Mouse (Mus musculus): Measurements from ENCODE around the gene Arhgef28. TPM values are rescaled to one million over a fixed set of nuclear protein-coding genes. Genes with fewer than 3 reads are reported as not detected.

The Arhgef28 gene
- polyA plus RNA-seq, 1 experiment from 2014 or later = 10.3 TPM

GRCm38 (mm10) chr13:97900380-97900758, 305.9 kb downstream of the Arhgef28 start:
- Histone ChIP-seq H3K4me1 (ENCODE audit: control insufficient read depth, insufficient read depth, low read length) (no peaks in the 10 kb centered on the region), H3K27me3 (ENCODE audit: control insufficient read depth, insufficient read depth, low read length) (no peaks in the 10 kb centered on the region), H3K9me3 (replicated peaks; ENCODE audit: control insufficient read depth, low read length) (no peaks in the 10 kb centered on the region), H3K27ac (ENCODE audit: low read length) (no peak overlapping the region), H3K36me3 (ENCODE audit: control insufficient read depth, insufficient read depth) (no peaks in the 10 kb centered on the region), H3K4me2 (ENCODE audit: low read depth, low read length) (no peak overlapping the region), H3K4me3 (ENCODE audit: low read length) (no peak overlapping the region), H3K9ac (ENCODE audit: low read length) (no peak overlapping the region)
- WGBS = 49% methylated on average over 3 of the region's 3 CpGs
- ATAC-seq (replicated peaks; ENCODE audit: extremely low read depth, insufficient read depth, low FRiP score) = no peak

DNA sequence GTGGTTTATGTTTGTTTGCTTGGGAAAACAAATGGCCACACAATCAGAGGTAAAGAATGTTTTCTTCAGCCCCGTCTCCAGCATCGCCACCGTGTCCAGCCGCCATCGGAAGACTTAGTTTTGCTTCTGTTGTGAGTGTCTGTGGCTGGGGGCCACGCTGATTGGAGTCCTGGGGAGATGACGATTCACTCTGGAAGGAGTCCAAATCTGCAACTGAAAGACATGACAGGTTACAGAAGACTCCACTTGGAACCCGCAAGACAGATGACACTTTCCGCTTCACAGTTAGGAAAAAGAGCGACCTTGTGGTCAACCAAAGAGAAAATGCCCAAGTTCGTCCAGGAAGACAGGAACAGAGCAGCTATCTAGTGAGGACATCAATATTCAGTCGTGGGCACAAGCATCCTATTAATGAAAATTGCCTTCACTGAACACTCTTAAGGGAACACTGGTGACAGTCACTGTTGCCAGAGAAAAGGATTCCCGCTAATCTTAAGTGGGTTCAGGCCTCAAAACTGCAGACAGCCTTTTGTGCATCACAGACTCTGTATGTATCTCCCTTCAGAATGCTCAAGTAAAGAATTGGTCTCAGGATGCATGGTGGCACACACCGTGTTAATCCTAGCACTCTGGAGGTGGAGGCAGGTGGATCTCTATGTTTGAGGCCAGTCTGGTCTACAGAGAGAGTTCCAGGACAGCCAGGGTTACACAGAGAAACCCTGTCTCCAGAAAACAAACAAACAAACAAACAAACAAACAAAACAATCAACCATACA, 306.4 kb downstream of the Arhgef28 start:
- no peaks in the 10 kb centered on the region for H3K4me1 ChIP-seq (ENCODE audit: control insufficient read depth, insufficient read depth, low read length)
- no peak overlapping the region for H3K27ac ChIP-seq (ENCODE audit: low read length)
- no peak for ATAC-seq (replicated peaks; ENCODE audit: extremely low read depth, insufficient read depth, low FRiP score)
- no peaks in the 10 kb centered on the region for H3K27me3 ChIP-seq (ENCODE audit: control insufficient read depth, insufficient read depth, low read length)
- no peaks in the 10 kb centered on the region for H3K9me3 ChIP-seq (replicated peaks; ENCODE audit: control insufficient read depth, low read length)
- H3K36me3 ChIP-seq (ENCODE audit: control insufficient read depth, insufficient read depth) = no peaks in the 10 kb centered on the region
- no peak overlapping the region for H3K4me3 ChIP-seq (ENCODE audit: low read length)
- H3K9ac ChIP-seq (ENCODE audit: low read length) = no peak overlapping the region
- WGBS = 70% methylated on average over 14 of the region's 14 CpGs
- no peak overlapping the region for H3K4me2 ChIP-seq (ENCODE audit: low read depth, low read length)

GRCm38 (mm10) chr13:97898590-97898989, 307.6 kb downstream of the Arhgef28 start:
- ATAC-seq (replicated peaks; ENCODE audit: extremely low read depth, insufficient read depth, low FRiP score) = no peak
- 47% methylated on average over 2 of the region's 2 CpGs for whole genome bisulfite sequencing
- H3K4me1 ChIP-seq (ENCODE audit: control insufficient read depth, insufficient read depth, low read length) = no peaks in the 10 kb centered on the region

DNA sequence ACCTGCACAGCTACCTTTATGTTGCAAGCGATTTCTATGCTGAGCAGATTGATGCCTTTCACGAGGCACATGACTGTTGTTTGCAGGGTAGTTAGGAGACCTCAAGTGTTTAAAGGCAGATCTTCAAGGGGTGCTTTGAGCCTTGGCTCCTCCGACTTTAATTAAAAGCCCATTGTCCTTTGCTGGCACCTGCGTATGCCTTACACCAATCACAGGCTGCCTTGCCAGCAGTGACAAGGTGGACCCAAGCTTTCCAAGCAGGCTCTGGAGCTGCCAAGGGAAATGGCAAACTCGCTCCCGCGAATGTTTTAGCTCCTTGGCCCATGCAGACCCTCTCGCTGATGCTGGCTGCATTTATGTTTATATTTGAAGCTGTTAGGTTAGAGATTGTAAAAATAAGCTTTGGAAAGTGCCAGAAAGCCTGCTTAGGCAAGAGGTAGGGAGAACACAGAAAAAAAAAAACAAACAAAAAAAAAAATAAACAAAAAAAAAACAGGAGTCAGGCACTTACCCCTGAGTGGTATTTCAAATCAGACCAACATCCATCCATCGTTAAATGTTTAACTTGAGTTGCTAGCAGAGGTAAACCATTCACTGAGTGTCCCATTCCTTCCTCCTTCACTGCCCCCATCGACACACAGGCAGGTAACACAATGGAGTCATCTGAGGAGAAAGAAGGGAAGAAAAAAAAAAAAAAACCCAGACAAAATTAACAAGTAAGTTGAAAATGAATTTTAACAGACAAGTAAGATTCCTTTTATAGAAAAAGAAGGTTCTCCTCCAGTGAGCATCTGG, 313.0 kb downstream of the Arhgef28 start:
- H3K4me2 ChIP-seq (ENCODE audit: low read depth, low read length) = no peak overlapping the region
- H3K36me3 ChIP-seq (ENCODE audit: control insufficient read depth, insufficient read depth) = no peaks in the 10 kb centered on the region
- no peak overlapping the region for H3K4me3 ChIP-seq (ENCODE audit: low read length)
- H3K27me3 ChIP-seq (ENCODE audit: control insufficient read depth, insufficient read depth, low read length) = no peaks in the 10 kb centered on the region
- no peak overlapping the region for H3K27ac ChIP-seq (ENCODE audit: low read length)
- H3K9ac ChIP-seq (ENCODE audit: low read length) = no peak overlapping the region
- 57% methylated on average over 10 of the region's 10 CpGs for WGBS
- H3K4me1 ChIP-seq (ENCODE audit: control insufficient read depth, insufficient read depth, low read length) = no peaks in the 10 kb centered on the region
- ATAC-seq (replicated peaks; ENCODE audit: extremely low read depth, insufficient read depth, low FRiP score) = no peak
- H3K9me3 ChIP-seq (replicated peaks; ENCODE audit: control insufficient read depth, low read length) = no peaks in the 10 kb centered on the region

More at GRCm38 (mm10) chr13:97898590-97898989, 307.6 kb downstream of the Arhgef28 start:
- Histone ChIP-seq H3K9me3 (replicated peaks; ENCODE audit: control insufficient read depth, low read length) (no peaks in the 10 kb centered on the region), H3K27me3 (ENCODE audit: control insufficient read depth, insufficient read depth, low read length) (no peaks in the 10 kb centered on the region), H3K36me3 (ENCODE audit: control insufficient read depth, insufficient read depth) (no peaks in the 10 kb centered on the region), H3K9ac (ENCODE audit: low read length) (no peak overlapping the region), H3K4me2 (ENCODE audit: low read depth, low read length) (no peak overlapping the region), H3K4me3 (ENCODE audit: low read length) (no peak overlapping the region), H3K27ac (ENCODE audit: low read length) (no peak overlapping the region)

DNA sequence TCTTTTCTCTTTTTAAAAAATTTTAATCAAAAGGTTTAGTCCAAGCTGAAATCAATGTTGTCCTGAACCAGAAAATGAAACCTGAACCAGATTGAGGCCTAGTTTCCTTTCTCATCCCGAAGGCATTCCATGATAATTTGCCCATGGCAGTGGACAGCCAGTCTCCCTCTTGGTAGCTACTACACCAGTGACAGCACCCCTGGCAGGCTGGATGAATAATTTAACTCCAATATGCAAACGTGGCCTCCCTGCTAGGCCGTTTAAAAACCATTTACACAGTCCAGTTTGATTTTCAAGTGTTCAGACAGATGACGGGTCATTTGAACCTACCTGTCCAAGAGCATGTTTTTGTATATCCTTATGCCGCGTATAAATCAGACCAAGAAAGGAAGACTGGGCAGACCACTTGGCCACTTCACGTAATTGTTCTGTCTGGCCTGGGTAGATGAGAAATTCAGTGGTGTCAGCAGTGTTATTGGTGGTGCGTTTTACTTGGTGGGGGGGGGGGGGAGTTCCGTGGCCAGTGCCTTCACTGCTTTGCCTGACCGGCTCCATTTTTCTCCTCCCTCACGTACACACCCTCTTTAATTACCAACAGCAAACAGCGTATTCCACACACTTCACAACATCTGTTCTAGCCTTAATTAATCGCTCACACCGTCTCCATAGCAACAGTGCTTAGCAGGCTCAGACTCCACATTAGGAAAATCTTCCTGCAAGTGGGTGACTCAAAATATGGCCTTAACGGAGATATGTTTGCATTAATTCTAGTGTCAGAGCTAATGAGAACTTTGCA, 314.0 kb downstream of the Arhgef28 start:
- Histone ChIP-seq H3K36me3 (ENCODE audit: control insufficient read depth, insufficient read depth) (no peaks in the 10 kb centered on the region), H3K27ac (ENCODE audit: low read length) (no peak overlapping the region), H3K9ac (ENCODE audit: low read length) (no peak overlapping the region), H3K4me3 (ENCODE audit: low read length) (no peak overlapping the region), H3K9me3 (replicated peaks; ENCODE audit: control insufficient read depth, low read length) (no peaks in the 10 kb centered on the region), H3K4me1 (ENCODE audit: control insufficient read depth, insufficient read depth, low read length) (no peaks in the 10 kb centered on the region), H3K4me2 (ENCODE audit: low read depth, low read length) (no peak overlapping the region), H3K27me3 (ENCODE audit: control insufficient read depth, insufficient read depth, low read length) (no peaks in the 10 kb centered on the region)
- 76% methylated on average over 15 of the region's 15 CpGs for WGBS
- ATAC-seq (replicated peaks; ENCODE audit: extremely low read depth, insufficient read depth, low FRiP score) = no peak

DNA sequence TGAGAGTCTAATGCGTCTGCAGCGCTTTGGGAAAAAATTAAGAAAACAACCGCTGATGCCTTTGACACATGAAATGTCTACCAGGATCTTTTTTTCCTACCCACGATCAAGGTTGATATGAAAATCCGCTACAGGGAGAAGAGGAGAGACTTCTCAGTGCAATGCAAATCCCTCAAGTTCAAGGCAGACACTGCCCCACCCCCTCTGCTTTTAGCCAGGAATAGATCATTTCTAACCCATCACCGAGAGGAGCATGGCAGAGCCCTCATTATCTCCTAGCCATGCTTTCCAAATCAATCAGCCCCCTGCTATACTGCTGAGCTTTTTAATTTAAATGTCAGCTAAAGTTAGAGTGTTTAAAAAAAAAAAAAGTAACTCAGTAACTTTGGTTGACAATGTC, 318.2 kb downstream of the Arhgef28 start:
- no peak for ATAC-seq (replicated peaks; ENCODE audit: extremely low read depth, insufficient read depth, low FRiP score)
- Histone ChIP-seq H3K9ac (ENCODE audit: low read length) (no peak overlapping the region), H3K9me3 (replicated peaks; ENCODE audit: control insufficient read depth, low read length) (no peaks in the 10 kb centered on the region), H3K27ac (ENCODE audit: low read length) (no peak overlapping the region), H3K27me3 (ENCODE audit: control insufficient read depth, insufficient read depth, low read length) (no peaks in the 10 kb centered on the region), H3K4me3 (ENCODE audit: low read length) (no peak overlapping the region), H3K4me1 (ENCODE audit: control insufficient read depth, insufficient read depth, low read length) (no peaks in the 10 kb centered on the region), H3K4me2 (ENCODE audit: low read depth, low read length) (no peak overlapping the region), H3K36me3 (ENCODE audit: control insufficient read depth, insufficient read depth) (no peaks in the 10 kb centered on the region)
- 69% methylated on average over 6 of the region's 6 CpGs for WGBS

DNA sequence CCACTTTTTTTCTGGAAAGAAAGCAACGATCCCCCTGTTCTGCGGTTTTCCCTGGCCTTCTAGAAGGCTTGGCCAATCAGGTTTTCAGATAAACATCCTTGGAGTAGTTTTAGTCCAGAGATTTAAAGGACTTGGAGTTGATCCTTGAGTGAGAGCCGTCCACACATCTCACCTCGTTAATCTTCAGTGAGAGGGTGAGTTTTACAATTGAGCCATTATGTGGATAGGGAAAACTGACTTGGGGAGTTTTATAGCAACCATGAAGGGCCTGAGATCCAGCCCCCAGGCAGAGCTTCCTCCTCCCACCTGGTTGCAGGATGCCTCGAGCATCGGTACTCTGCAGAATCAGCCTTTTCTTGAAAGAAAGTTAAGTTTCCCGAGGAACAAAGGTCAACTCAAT, 318.7 kb downstream of the Arhgef28 start:
- ATAC-seq (replicated peaks; ENCODE audit: extremely low read depth, insufficient read depth, low FRiP score) = no peak
- Histone ChIP-seq H3K36me3 (ENCODE audit: control insufficient read depth, insufficient read depth) (no peaks in the 10 kb centered on the region), H3K27me3 (ENCODE audit: control insufficient read depth, insufficient read depth, low read length) (no peaks in the 10 kb centered on the region), H3K9me3 (replicated peaks; ENCODE audit: control insufficient read depth, low read length) (no peaks in the 10 kb centered on the region), H3K9ac (ENCODE audit: low read length) (no peak overlapping the region), H3K4me1 (ENCODE audit: control insufficient read depth, insufficient read depth, low read length) (no peaks in the 10 kb centered on the region), H3K4me2 (ENCODE audit: low read depth, low read length) (no peak overlapping the region), H3K27ac (ENCODE audit: low read length) (no peak overlapping the region), H3K4me3 (ENCODE audit: low read length) (no peak overlapping the region)
- 56% methylated on average over 7 of the region's 7 CpGs for WGBS

DNA sequence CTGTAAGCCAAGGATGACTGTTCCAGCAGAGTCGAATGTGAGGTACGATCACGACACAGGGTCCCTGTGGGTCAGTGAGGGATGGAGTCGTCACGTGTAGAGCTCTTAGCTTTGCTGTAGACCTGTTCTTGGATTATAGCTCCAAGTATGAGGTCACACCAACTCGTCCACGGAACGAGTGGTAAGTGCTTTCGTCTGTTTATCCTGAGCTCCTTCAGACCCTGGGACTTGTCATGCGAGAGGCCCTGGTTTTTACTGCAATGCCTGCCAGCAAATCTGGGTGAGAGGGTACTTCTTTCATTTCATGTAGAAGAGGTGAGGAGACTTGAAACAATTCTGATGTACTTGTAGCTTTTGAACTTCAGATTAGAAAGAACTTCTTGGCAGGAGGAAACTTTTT, 322.6 kb downstream of the Arhgef28 start:
- no peaks in the 10 kb centered on the region for H3K36me3 ChIP-seq (ENCODE audit: control insufficient read depth, insufficient read depth)
- no peak overlapping the region for H3K9ac ChIP-seq (ENCODE audit: low read length)
- H3K27me3 ChIP-seq (ENCODE audit: control insufficient read depth, insufficient read depth, low read length) = 0 out of 2 replicates have a peak, but pooled peaks cover 2% of the 10 kb centered on the region
- no peak for ATAC-seq (replicated peaks; ENCODE audit: extremely low read depth, insufficient read depth, low FRiP score)
- no peaks in the 10 kb centered on the region for H3K4me1 ChIP-seq (ENCODE audit: control insufficient read depth, insufficient read depth, low read length)
- H3K4me3 ChIP-seq (ENCODE audit: low read length) = no peak overlapping the region
- H3K27ac ChIP-seq (ENCODE audit: low read length) = no peak overlapping the region
- H3K9me3 ChIP-seq (replicated peaks; ENCODE audit: control insufficient read depth, low read length) = no peaks in the 10 kb centered on the region
- WGBS = 59% methylated on average over 10 of the region's 10 CpGs
- no peak overlapping the region for H3K4me2 ChIP-seq (ENCODE audit: low read depth, low read length)

Measured in heart, embryonic 16.5 days (tissue).